In genomic region chr2:105224987-105225375, GRCm38 (mm10) we compare ENCODE assay signal across 12 mouse cellular contexts. TPM values are rescaled to one million over a fixed set of nuclear protein-coding genes. Genes with fewer than 3 reads are reported as not detected.
A peak's percentile ranks its signal among the peaks of the same experiment; 100 is the strongest.
DNase-seq lines count a peak whose midpoint lies in the region; ATAC-seq and TF ChIP-seq lines count a peak whose summit lies in the region.
"Had no signal": no experiment of that assay in that cellular context is flagged by ENCODE, and none has a peak within 500 bp of the region (broad histone marks: within the 10 kb centered on the region; RNA-seq: fewer than 3 reads in every experiment).

No protein-coding gene starts in this region.

- 65% methylated on average over 3 of the region's 3 CpGs for WGBS in hindbrain, postnatal 0 days
- WGBS in hindbrain, embryonic 10.5 days = 59% methylated on average over 3 of the region's 3 CpGs
- 54% methylated on average over 3 of the region's 3 CpGs for WGBS in stomach, embryonic 15.5 days
- WGBS in stomach, postnatal 0 days = 71% methylated on average over 3 of the region's 3 CpGs
- 47% methylated on average over 3 of the region's 3 CpGs for WGBS in limb, embryonic 10.5 days
- 59% methylated on average over 3 of the region's 3 CpGs for WGBS in neural tube, embryonic 15.5 days

- H3K4me2 ChIP-seq in hindbrain, postnatal 0 days (ENCODE audit: low read depth, low read length) = 0 out of 2 replicates have a peak overlapping the region, but pooled peaks have one; percentile 64
- peak overlapping the region; percentile 64; the same call in 1 of the 2 replicates for H3K4me2 ChIP-seq in stomach, embryonic 15.5 days
- no peak overlapping the region for H3K4me2 ChIP-seq in stomach, postnatal 0 days (replicated peaks; ENCODE audit: low read depth)
- H3K4me2 ChIP-seq in neural tube, embryonic 15.5 days = peak overlapping the region; percentile 59; the same call in 1 of the 2 replicates

- H3K36me3 ChIP-seq in hindbrain, postnatal 0 days (ENCODE audit: insufficient read depth, low read length) = no peaks in the 10 kb centered on the region
- H3K36me3 ChIP-seq in hindbrain, embryonic 10.5 days = no peaks in the 10 kb centered on the region
- H3K36me3 ChIP-seq in stomach, embryonic 15.5 days = no peaks in the 10 kb centered on the region
- H3K36me3 ChIP-seq in stomach, postnatal 0 days (ENCODE audit: control insufficient read depth, insufficient read depth, low read length) = no peaks in the 10 kb centered on the region
- no peaks in the 10 kb centered on the region for H3K36me3 ChIP-seq in limb, embryonic 10.5 days
- H3K36me3 ChIP-seq in neural tube, embryonic 15.5 days = no peaks in the 10 kb centered on the region

- no peak for TF ChIP-seq CTCF in hindbrain, postnatal 0 days (IDR thresholded peaks at IDR 0.05; ENCODE audit: low read depth)
- TF ChIP-seq CTCF in stomach, postnatal 0 days (IDR thresholded peaks at IDR 0.05; ENCODE audit: low read depth) = no peak

- H3K27ac ChIP-seq in hindbrain, postnatal 0 days = no peak overlapping the region
- no peak overlapping the region for H3K27ac ChIP-seq in hindbrain, embryonic 10.5 days
- H3K27ac ChIP-seq in stomach, embryonic 15.5 days = no peak overlapping the region
- no peak overlapping the region for H3K27ac ChIP-seq in stomach, postnatal 0 days (replicated peaks)
- peak overlapping the region; percentile 86 for H3K27ac ChIP-seq in limb, embryonic 10.5 days
- no peak overlapping the region for H3K27ac ChIP-seq in neural tube, embryonic 15.5 days (replicated peaks)

- no peaks in the 10 kb centered on the region for H3K9me3 ChIP-seq in hindbrain, postnatal 0 days (ENCODE audit: low read length)
- no peaks in the 10 kb centered on the region for H3K9me3 ChIP-seq in hindbrain, embryonic 10.5 days
- H3K9me3 ChIP-seq in stomach, embryonic 15.5 days = no peaks in the 10 kb centered on the region
- H3K9me3 ChIP-seq in stomach, postnatal 0 days (ENCODE audit: control insufficient read depth, low read length) = no peaks in the 10 kb centered on the region
- no peaks in the 10 kb centered on the region for H3K9me3 ChIP-seq in limb, embryonic 10.5 days (replicated peaks)
- H3K9me3 ChIP-seq in neural tube, embryonic 15.5 days (replicated peaks) = no peaks in the 10 kb centered on the region

- no peak for DNase-seq in hindbrain, postnatal 0 days (ENCODE audit: low spot score)
- DNase-seq in hindbrain, embryonic 10.5 days (ENCODE audit: low spot score) = no peak
- DNase-seq in stomach, postnatal 0 days (ENCODE audit: low spot score) = no peak
- no peak for DNase-seq in limb, embryonic 10.5 days (ENCODE audit: low spot score)
- DNase-seq in cerebellum, postnatal 36 days = no peak
- no peak for DNase-seq in gastrocnemius, postnatal 4 days (ENCODE audit: low spot score in 2 of 2)

- H3K27me3 ChIP-seq in hindbrain, postnatal 0 days (ENCODE audit: insufficient read depth, low read length) = peaks cover 9% of the 10 kb centered on the region; the same call in 1 of the 2 replicates
- peaks cover 35% of the 10 kb centered on the region for H3K27me3 ChIP-seq in hindbrain, embryonic 10.5 days (ENCODE audit: insufficient read depth, poor library complexity, severe bottlenecking)
- 0 out of 2 replicates have a peak, but pooled peaks cover 4% of the 10 kb centered on the region for H3K27me3 ChIP-seq in stomach, embryonic 15.5 days (replicated peaks)
- H3K27me3 ChIP-seq in stomach, postnatal 0 days (ENCODE audit: control insufficient read depth, insufficient read depth, low read length) = no peaks in the 10 kb centered on the region
- peaks cover 66% of the 10 kb centered on the region for H3K27me3 ChIP-seq in limb, embryonic 10.5 days (ENCODE audit: low read depth, poor library complexity, severe bottlenecking)
- peaks cover 35% of the 10 kb centered on the region for H3K27me3 ChIP-seq in neural tube, embryonic 15.5 days (replicated peaks)

- no peak overlapping the region for H3K9ac ChIP-seq in hindbrain, postnatal 0 days (replicated peaks; ENCODE audit: low read length)
- no peak overlapping the region for H3K9ac ChIP-seq in stomach, embryonic 15.5 days
- H3K9ac ChIP-seq in stomach, postnatal 0 days (ENCODE audit: low read length) = no peak overlapping the region
- no peak overlapping the region for H3K9ac ChIP-seq in neural tube, embryonic 15.5 days (replicated peaks)

- TF ChIP-seq EP300 in stomach, postnatal 0 days (optimal IDR thresholded peaks at IDR 0.05) = no peak

- ATAC-seq in hindbrain, postnatal 0 days = no peak
- ATAC-seq in stomach, embryonic 15.5 days (ENCODE audit: insufficient read depth, low FRiP score, low read depth) = no peak
- ATAC-seq in stomach, postnatal 0 days (ENCODE audit: low FRiP score, low TSS enrichment) = no peak
- ATAC-seq in neural tube, embryonic 15.5 days (ENCODE audit: low FRiP score) = no peak
- ATAC-seq: forebrain, embryonic 16.5 days had no signal

- no peak overlapping the region for H3K4me3 ChIP-seq in hindbrain, postnatal 0 days (ENCODE audit: low read length)
- H3K4me3 ChIP-seq in hindbrain, embryonic 10.5 days = no peak overlapping the region
- 0 out of 2 replicates have a peak overlapping the region, but pooled peaks have one; percentile 36 for H3K4me3 ChIP-seq in stomach, embryonic 15.5 days (replicated peaks)
- H3K4me3 ChIP-seq in stomach, postnatal 0 days (ENCODE audit: low read depth, low read length) = no peak overlapping the region
- peak overlapping the region; percentile 60 for H3K4me3 ChIP-seq in limb, embryonic 10.5 days
- no peak overlapping the region for H3K4me3 ChIP-seq in neural tube, embryonic 15.5 days (replicated peaks)

- H3K4me1 ChIP-seq in hindbrain, postnatal 0 days (ENCODE audit: insufficient read depth, low read length) = 0 out of 2 replicates have a peak, but pooled peaks cover 6% of the 10 kb centered on the region
- H3K4me1 ChIP-seq in hindbrain, embryonic 10.5 days (replicated peaks) = peaks cover 14% of the 10 kb centered on the region; the same call in 1 of the 2 replicates
- peaks cover 9% of the 10 kb centered on the region for H3K4me1 ChIP-seq in stomach, embryonic 15.5 days
- H3K4me1 ChIP-seq in stomach, postnatal 0 days (replicated peaks; ENCODE audit: control insufficient read depth, insufficient read depth) = no peaks in the 10 kb centered on the region
- peaks cover 32% of the 10 kb centered on the region for H3K4me1 ChIP-seq in limb, embryonic 10.5 days
- peaks cover 14% of the 10 kb centered on the region for H3K4me1 ChIP-seq in neural tube, embryonic 15.5 days

RNA-seq across cellular contexts. Expression of gene Them7, which starts 0.9 kb away (rescaled TPM):
- not detected in 2 replicates for total RNA-seq in hindbrain, postnatal 0 days (2014; rRNA removed)
- 0.11 and 0.15 TPM in 2 replicates for polyA plus RNA-seq in hindbrain, postnatal 0 days (2015; fragmentation: Nextera tagmentation; extraction: Ambion mirVana)
- polyA plus RNA-seq in hindbrain, embryonic 10.5 days (2016; fragmentation: Nextera tagmentation; extraction: Ambion mirVana) = 0.22 and 0.39 TPM in 2 replicates
- 0.63 and 0.90 TPM in 2 replicates for polyA plus RNA-seq in stomach, embryonic 15.5 days (2015; fragmentation: Nextera tagmentation; extraction: Ambion mirVana)
- 0.06 and 0.15 TPM in 2 replicates for polyA plus RNA-seq in stomach, postnatal 0 days (2015; fragmentation: Nextera tagmentation; extraction: Ambion mirVana)
- 1.1 and 1.9 TPM in 2 replicates for polyA plus RNA-seq in limb, embryonic 10.5 days (2016; fragmentation: Nextera tagmentation; extraction: Ambion mirVana)
- polyA plus RNA-seq in neural tube, embryonic 15.5 days (2015; fragmentation: Nextera tagmentation; extraction: Ambion mirVana) = 0.14 and 0.34 TPM in 2 replicates
- under 1 TPM in 1 of 2 experiments, not detected in 1; 0.39 TPM for total RNA-seq in gastrocnemius, postnatal 4 days (2021)
- total RNA-seq: neutrophil, adult 5-6 weeks had no signal
- polyA plus RNA-seq: cortical plate, adult 2 months; forebrain, embryonic 16.5 days; small intestine, adult 2 months had no signal

Comparison
In these comparisons a context has a peak if more than half of its experiments do, and no peak if none do; other contexts are left out.
1. H3K4me3 ChIP-seq: peak in stomach, embryonic 15.5 days (single experiment) and limb, embryonic 10.5 days (single experiment); none in hindbrain, postnatal 0 days (single experiment), hindbrain, embryonic 10.5 days (single experiment), stomach, postnatal 0 days (single experiment) and neural tube, embryonic 15.5 days (single experiment).